Mouse (Mus musculus) heart, adult 2 months (tissue): ENCODE results near the gene Srbd1. TPM values are rescaled to one million over a fixed set of nuclear protein-coding genes. Genes with fewer than 3 reads are reported as not detected.

Experiments
- DNase-seq, 2 experiments: peaks; one replicate each; pipeline ENCODE4 v3.0.0; 2021
- H3K27ac ChIP-seq: fragments of 200-600 bp; 2 replicates; pipeline ENCODE4 v1.8.1; 2022
- H3K27me3 ChIP-seq: fragments of 200-500 bp; 2 replicates; pipeline ENCODE4 v1.6.1; 2012; ENCODE audit warnings: mild to moderate bottlenecking, low read length, inconsistent platforms, mixed read lengths; ENCODE audit not compliant: control insufficient read depth, insufficient read depth
- H3K36me3 ChIP-seq: fragments of 200-500 bp; 2 replicates; pipeline ENCODE4 v1.6.1; 2012; ENCODE audit warnings: low read length, inconsistent platforms; ENCODE audit not compliant: control insufficient read depth, insufficient read depth
- H3K4me1 ChIP-seq: fragments of 200-500 bp; 2 replicates; pipeline ENCODE4 v1.6.1; 2011; ENCODE audit warnings: low read length; ENCODE audit not compliant: control insufficient read depth, insufficient read depth
- H3K4me3 ChIP-seq: fragments of 200-600 bp; 2 replicates; pipeline ENCODE4 v1.8.1; 2022
- H3K79me2 ChIP-seq: fragments of 200-500 bp; replicated peaks from 2 replicates; pipeline ENCODE4 v1.6.1; 2012; ENCODE audit warnings: mild to moderate bottlenecking, inconsistent platforms, low read length, moderate library complexity, mixed read lengths; ENCODE audit not compliant: control insufficient read depth, insufficient read depth
- H3K9ac ChIP-seq: fragments of 200-500 bp; 2 replicates; pipeline ENCODE4 v1.6.1; 2012; ENCODE audit warnings: low read depth, mild to moderate bottlenecking, control low read depth, inconsistent platforms, low read length, mixed read lengths
- CTCF ChIP-seq: fragments of 200-600 bp; IDR thresholded peaks from 2 replicates; pipeline ENCODE4 v1.8.1; 2022; ENCODE audit warnings: antibody characterized with exemption, mild to moderate bottlenecking, moderate library complexity
- EP300 ChIP-seq: fragments of 200-500 bp; IDR thresholded peaks from 2 replicates; pipeline ENCODE4 v1.6.1; 2011; ENCODE audit warnings: low read depth, low read length, control low read depth; ENCODE audit not compliant: insufficient read depth
- POLR2A ChIP-seq: fragments of 200-500 bp; IDR thresholded peaks from 2 replicates; pipeline ENCODE4 v1.6.1; 2011; ENCODE audit warnings: mild to moderate bottlenecking, low read depth, low read length, control low read depth; ENCODE audit not compliant: insufficient read depth
- WGBS: fragments of 180-500 bp; shearing (Covaris S2); methylation state at CpG from one replicate; pipeline ENCODE4 v1.1.7; 2018; 5-methylcytosine and 5-hydroxymethylcytosine counted together
- intact Hi-C: fragments of 180-260 bp; cut with DNase I; formaldehyde crosslinking; loops from one replicate; pipeline ENCODE4 v1.15.1; 2025
- long read RNA-seq: library from polyadenylated mRNA; stranded (forward); transcript quantifications from one replicate; pipeline ENCODE4 v2.0.0, GENCODE M21; 2021
- polyA plus RNA-seq: library from polyadenylated mRNA; depleted of rRNA; stranded (reverse); fragments of >200 nt; gene quantifications from 2 replicates; pipeline ENCODE4 v1.2.3, GENCODE M21; 2012; rRNA removed
- total RNA-seq, 2 experiments: library from RNA; stranded (reverse); gene quantifications; 2 replicates each; pipeline ENCODE4 v1.2.3; 2021

Srbd1 gene
- total RNA-seq, result 10 to 100 TPM; 12.2 to 12.3 TPM
- 2.7 and 4.1 TPM in 2 replicates for polyA plus RNA-seq
- long read RNA-seq, partial matches to known transcripts, result 2 of 7 reads
- long read RNA-seq, other reads (novel, unspliced or antisense), result 2 of 7 reads

DNA sequence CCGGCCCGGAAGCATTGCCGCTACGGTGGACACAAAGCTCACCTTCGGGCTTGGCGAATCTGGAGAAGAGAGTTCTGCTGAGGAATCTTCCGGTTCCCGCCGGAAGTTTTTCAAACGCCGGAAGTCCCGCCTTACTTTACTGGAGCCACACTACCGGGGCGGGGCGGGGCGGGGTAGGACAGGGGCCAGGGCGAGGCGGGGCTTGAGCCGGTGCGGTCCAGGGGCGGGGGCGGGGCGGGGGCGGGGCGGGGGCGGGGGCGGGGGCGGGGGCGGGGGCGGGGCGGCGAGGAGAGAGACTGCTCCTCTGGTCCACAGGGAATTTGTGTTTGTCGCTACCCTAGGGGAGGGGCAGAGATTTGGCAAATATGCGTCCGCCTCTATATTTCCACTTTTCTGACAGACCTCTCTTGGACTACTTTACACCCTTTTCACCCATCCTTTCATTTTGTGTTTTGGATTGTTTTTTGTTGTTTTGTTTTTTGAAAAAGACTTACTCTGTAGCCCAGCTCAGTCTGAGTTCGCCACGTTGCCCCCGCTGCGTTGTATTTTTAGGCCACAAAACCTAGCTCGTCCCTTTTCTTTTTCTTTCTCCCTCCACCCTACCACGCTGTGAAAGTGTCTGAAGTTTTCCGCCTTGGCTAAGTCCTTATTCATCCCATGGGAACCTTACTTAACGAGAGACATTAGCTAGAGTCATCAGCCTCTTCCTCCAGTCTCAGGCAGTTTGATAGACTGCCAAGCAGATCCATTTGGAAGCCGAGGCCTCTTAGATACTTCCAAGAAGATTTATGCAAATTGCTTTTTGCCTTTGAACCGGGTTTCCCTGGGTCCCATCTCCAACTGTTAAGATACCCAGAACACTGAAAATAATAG is at the start of gene Srbd1:
TSS of gene Srbd1 (minus strand) at position 97 of the 873 bp plus-strand sequence.
- peak; percentile 91 to 95 for DNase-seq
- peak within 1 kb of the TSS; percentile 88 for H3K27ac ChIP-seq
- H3K4me3 ChIP-seq, result peak within 1 kb of the TSS; percentile 84
- TF ChIP-seq POLR2A (peak; percentile 60; the same call in 1 of the 2 replicates), EP300 (no peak), CTCF (no peak)
- intact Hi-C loops, result loop anchor here (10.0 kb wide), 2 partner anchors 1139 to 1919 kb away; partner anchors contain the start of genes Fbxo11 and Ttc7
- H3K9ac ChIP-seq, result peak within 1 kb of the TSS; percentile 69
- no peaks in the 10 kb centered on the region for H3K27me3 ChIP-seq
- no peaks in the 10 kb centered on the region for H3K79me2 ChIP-seq
- peaks cover 3% of the 10 kb centered on the region; the same call in 1 of the 2 replicates for H3K36me3 ChIP-seq
- peaks cover 1% of the 10 kb centered on the region; the same call in 1 of the 2 replicates for H3K4me1 ChIP-seq
- WGBS, result under 1% methylated on average over 39 of the region's 45 CpGs

DNA sequence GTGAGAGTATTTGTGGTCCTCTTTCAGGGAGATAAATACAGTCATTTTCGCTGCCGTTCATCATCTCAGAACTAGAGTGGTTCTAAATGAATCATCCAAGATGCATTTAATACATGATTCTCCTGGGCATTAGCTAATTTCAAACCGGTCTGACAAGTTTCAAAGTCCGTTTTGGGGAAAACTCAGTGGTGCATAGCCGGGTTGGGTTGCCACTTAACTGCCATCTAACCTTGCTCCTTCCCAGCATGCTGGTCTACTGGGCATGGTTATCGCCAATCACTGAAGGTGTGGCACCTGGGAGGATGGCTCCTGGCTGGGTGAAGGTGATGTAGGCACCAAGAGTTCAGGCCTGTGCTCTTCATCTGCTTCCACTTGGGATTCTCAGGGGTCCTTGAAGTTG is 49.0 kb upstream of the Srbd1 start:
- 94% methylated on average over 6 of the region's 6 CpGs for WGBS
- DNase-seq, result no peak
- TF ChIP-seq CTCF (no peak), EP300 (no peak), POLR2A (no peak)
- no peaks in the 10 kb centered on the region for H3K27me3 ChIP-seq
- peaks cover 6% of the 10 kb centered on the region for H3K4me1 ChIP-seq
- peaks cover 6% of the 10 kb centered on the region; the same call in 1 of the 2 replicates for H3K79me2 ChIP-seq
- no peak overlapping the region for H3K4me3 ChIP-seq
- intact Hi-C loops, result no loop called here
- no peak overlapping the region for H3K27ac ChIP-seq
- H3K36me3 ChIP-seq, result no peaks in the 10 kb centered on the region
- H3K9ac ChIP-seq, result no peak overlapping the region

DNA sequence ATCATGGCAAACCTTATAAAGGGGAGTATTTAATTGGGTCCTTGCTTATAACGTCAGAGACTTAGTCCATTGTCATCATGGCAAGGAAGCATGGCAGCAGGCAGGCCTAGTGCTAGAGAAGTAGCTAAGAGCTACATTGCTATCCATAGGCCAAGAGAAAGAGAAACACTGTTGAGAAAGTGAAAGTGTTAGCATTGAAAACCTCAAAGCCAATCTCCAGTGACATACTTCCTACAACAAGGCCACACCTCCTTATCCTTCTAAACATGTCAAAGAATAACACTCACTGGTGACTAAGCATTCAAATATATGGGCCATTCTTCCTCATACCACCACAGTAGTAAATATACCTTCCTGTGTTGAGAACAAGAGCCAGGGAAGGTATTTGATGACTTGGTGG is 42.8 kb upstream of the Srbd1 start:
- Histone ChIP-seq H3K79me2 (peaks cover 5% of the 10 kb centered on the region; the same call in 1 of the 2 replicates), H3K4me3 (no peak overlapping the region), H3K4me1 (peaks cover 14% of the 10 kb centered on the region), H3K27me3 (no peaks in the 10 kb centered on the region), H3K36me3 (peaks cover 2% of the 10 kb centered on the region; the same call in 1 of the 2 replicates), H3K9ac (no peak overlapping the region), H3K27ac (no peak overlapping the region)
- no peak for DNase-seq
- TF ChIP-seq CTCF (no peak), EP300 (no peak)
- intact Hi-C loops, result no loop called here
- WGBS, result 65% methylated on average over 1 of the region's 1 CpGs

DNA sequence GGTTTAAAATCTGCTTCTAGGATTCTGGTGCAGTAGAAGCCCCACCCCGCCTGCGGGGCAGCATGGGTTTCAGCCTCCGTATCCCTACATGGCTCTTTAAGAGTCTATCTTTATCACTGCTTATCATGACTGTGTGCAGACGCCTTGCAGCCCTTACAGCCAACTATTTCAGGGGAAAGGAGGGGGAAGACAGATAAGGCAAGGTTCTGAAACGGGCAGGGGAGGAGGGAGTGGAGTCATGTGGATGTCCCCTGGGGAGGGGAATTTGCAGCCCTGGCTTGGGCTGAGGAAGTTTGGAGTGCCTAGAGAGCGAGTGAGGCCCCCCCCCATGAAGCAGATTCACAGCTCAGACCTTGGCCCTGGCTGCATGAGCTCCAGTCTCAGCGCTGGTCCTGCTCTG is 40.6 kb upstream of the Srbd1 start:
- 5% methylated on average over 7 of the region's 7 CpGs for WGBS
- intact Hi-C loops, result loop anchor here (2.0 kb wide), 1 partner anchor 17 kb away; no protein-coding TSS in a partner anchor
- no peak overlapping the region for H3K9ac ChIP-seq
- DNase-seq, result peak; percentile 52 to 77
- H3K27ac ChIP-seq, result peak overlapping the region; percentile 55
- H3K4me3 ChIP-seq, result no peak overlapping the region
- H3K36me3 ChIP-seq, result peaks cover 2% of the 10 kb centered on the region; the same call in 1 of the 2 replicates
- H3K27me3 ChIP-seq, result no peaks in the 10 kb centered on the region
- peaks cover 14% of the 10 kb centered on the region for H3K4me1 ChIP-seq
- H3K79me2 ChIP-seq, result 0 out of 2 replicates have a peak, but pooled peaks cover 2% of the 10 kb centered on the region
- peak; percentile 85; the same call in 1 of the 2 replicates for TF ChIP-seq EP300
- TF ChIP-seq POLR2A, result peak; percentile 40; the same call in 1 of the 2 replicates
- TF ChIP-seq CTCF, result no peak

DNA sequence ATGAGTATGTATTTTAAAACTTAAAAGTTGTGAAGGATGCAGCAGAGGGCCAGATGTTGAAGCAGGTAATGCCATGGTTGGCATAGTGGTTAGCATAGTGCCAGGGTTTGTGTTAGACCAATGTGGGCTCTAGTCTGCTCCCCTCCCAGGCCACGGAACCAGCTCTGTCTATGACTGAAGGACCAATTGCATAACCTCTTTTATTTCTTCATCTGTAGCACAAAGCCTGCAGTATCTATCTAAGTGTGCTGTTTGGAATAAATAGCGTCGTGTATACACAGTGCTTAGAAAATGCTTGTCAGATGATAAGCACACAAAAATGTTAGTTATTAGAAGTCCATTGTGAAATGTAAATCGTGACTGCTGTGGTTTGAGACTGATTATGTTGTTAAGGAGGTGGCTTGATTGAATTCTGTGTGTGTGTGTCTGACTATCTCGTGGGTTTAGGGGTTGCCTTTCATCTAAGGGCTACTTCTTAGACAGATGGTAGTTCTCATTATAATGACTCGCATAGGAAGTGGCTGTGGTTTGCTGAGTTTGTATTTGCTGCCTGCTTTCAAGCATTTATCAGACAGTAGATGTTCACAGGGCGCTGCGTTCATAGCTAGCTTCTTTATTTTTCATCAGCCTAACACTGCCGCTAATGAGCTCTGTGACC is 39.7 kb upstream of the Srbd1 start:
- TF ChIP-seq CTCF (no peak), POLR2A (no peak), EP300 (no peak)
- 39% methylated on average over 9 of the region's 9 CpGs for WGBS
- H3K79me2 ChIP-seq, result 0 out of 2 replicates have a peak, but pooled peaks cover 2% of the 10 kb centered on the region
- H3K4me3 ChIP-seq, result no peak overlapping the region
- H3K27ac ChIP-seq, result peak overlapping the region; percentile 55
- no peaks in the 10 kb centered on the region for H3K27me3 ChIP-seq
- no peak overlapping the region for H3K9ac ChIP-seq
- intact Hi-C loops, result loop anchor here (2.0 kb wide), 1 partner anchor 16 kb away; no protein-coding TSS in a partner anchor
- DNase-seq, result no peak
- peaks cover 14% of the 10 kb centered on the region for H3K4me1 ChIP-seq
- H3K36me3 ChIP-seq, result peaks cover 2% of the 10 kb centered on the region; the same call in 1 of the 2 replicates
